Mouse (Mus musculus): ENCODE results near the gene Zfp574. TPM values are rescaled to one million over a fixed set of nuclear protein-coding genes. Genes with fewer than 3 reads are reported as not detected.
A peak's percentile ranks its signal among the peaks of the same experiment; 100 is the strongest.

Gene Zfp574
- polyA plus RNA-seq, 1 experiment from 2014 or later = 38.8 TPM

GRCm38 (mm10) chr7:25076296-25076662 is 3.9 kb downstream of the Zfp574 start:
- H3K4me1 ChIP-seq = peaks cover 34% of the 10 kb centered on the region
- 19% methylated on average over 7 of the region's 7 CpGs for WGBS
- no peak for ATAC-seq (ENCODE audit: insufficient number of reproducible peaks, insufficient read depth, low FRiP score, low TSS enrichment)
- H3K4me2 ChIP-seq (replicated peaks) = peak overlapping the region; percentile 68
- H3K27ac ChIP-seq = peak overlapping the region; percentile 89
- peak overlapping the region; percentile 93 for H3K4me3 ChIP-seq
- peaks cover 22% of the 10 kb centered on the region for H3K36me3 ChIP-seq
- H3K27me3 ChIP-seq = no peaks in the 10 kb centered on the region
- H3K9ac ChIP-seq = peak overlapping the region; percentile 60
- H3K9me3 ChIP-seq = no peaks in the 10 kb centered on the region

GRCm38 (mm10) chr7:25076663-25077413 is 4.5 kb downstream of the Zfp574 start:
- H3K9me3 ChIP-seq = no peaks in the 10 kb centered on the region
- H3K36me3 ChIP-seq = peaks cover 27% of the 10 kb centered on the region
- peak overlapping the region; percentile 97 for H3K27ac ChIP-seq
- peaks cover 31% of the 10 kb centered on the region for H3K4me1 ChIP-seq
- H3K4me2 ChIP-seq (replicated peaks) = peak overlapping the region; percentile 68
- peak; percentile 98 for ATAC-seq (ENCODE audit: insufficient number of reproducible peaks, insufficient read depth, low FRiP score, low TSS enrichment)
- peak overlapping the region; percentile 93 for H3K4me3 ChIP-seq
- peak overlapping the region; percentile 90 for H3K9ac ChIP-seq
- WGBS = under 1% methylated on average over 56 of the region's 56 CpGs
- no peaks in the 10 kb centered on the region for H3K27me3 ChIP-seq

DNA sequence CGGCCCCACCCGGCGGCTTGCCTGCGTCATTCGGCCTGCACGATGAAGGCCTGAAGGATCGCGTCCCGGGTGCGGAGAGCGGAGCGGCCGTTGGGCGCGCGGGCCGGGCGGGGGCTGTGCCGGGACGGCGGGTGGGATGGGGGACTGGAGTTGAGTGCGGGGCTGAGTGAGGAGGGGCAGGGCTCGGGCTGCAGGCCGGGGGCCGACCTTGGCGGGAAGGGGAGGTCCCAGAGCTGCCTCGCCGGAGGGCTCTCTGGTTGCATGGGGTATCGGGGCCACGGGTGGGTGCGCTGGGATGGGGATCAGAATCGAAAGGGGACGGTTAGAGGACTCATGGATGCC is 5.0 kb downstream of the Zfp574 start:
- peak; percentile 39; the same call in 1 of the 2 replicates for ATAC-seq (ENCODE audit: insufficient number of reproducible peaks, insufficient read depth, low FRiP score, low TSS enrichment)
- Histone ChIP-seq H3K9me3 (no peaks in the 10 kb centered on the region), H3K27ac (peak overlapping the region; percentile 97), H3K4me1 (peaks cover 30% of the 10 kb centered on the region), H3K9ac (peak overlapping the region; percentile 90), H3K36me3 (peaks cover 33% of the 10 kb centered on the region), H3K4me2 (replicated peaks) (peak overlapping the region; percentile 68), H3K27me3 (no peaks in the 10 kb centered on the region), H3K4me3 (peak overlapping the region; percentile 93)
- WGBS = 1% methylated on average over 33 of the region's 33 CpGs

DNA sequence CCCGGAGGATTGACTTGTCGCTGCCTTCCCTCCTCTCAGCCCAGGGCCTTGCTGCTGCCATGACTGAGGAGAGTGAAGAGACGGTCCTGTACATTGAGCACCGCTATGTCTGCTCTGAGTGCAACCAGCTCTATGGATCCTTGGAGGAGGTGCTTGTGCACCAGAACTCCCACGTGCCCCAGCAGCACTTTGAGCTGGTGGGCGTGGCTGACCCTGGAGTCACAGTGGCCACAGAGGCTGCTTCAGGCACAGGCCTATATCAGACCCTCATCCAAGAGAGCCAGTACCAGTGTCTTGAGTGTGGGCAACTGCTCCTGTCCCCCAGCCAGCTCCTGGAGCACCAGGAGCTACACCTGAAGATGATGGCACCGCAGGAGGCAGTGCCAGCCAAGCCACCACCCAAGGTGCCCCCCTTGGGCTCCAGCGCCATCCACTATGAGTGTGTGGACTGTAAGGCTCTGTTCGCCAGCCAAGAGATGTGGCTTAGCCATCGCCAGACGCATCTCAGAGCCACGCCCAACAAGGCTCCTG is 7.2 kb downstream of the Zfp574 start:
- no peak for ATAC-seq (ENCODE audit: insufficient number of reproducible peaks, insufficient read depth, low FRiP score, low TSS enrichment)

GRCm38 (mm10) chr7:25080431-25080830 is 8.1 kb downstream of the Zfp574 start:
- H3K9ac ChIP-seq = no peak overlapping the region
- H3K4me1 ChIP-seq = peaks cover 22% of the 10 kb centered on the region
- no peak overlapping the region for H3K27ac ChIP-seq
- no peaks in the 10 kb centered on the region for H3K9me3 ChIP-seq
- no peak for ATAC-seq (ENCODE audit: insufficient number of reproducible peaks, insufficient read depth, low FRiP score, low TSS enrichment)
- peaks cover 63% of the 10 kb centered on the region for H3K36me3 ChIP-seq
- 90% methylated on average over 13 of the region's 13 CpGs for WGBS
- H3K4me3 ChIP-seq = no peak overlapping the region
- H3K4me2 ChIP-seq (replicated peaks) = no peak overlapping the region
- H3K27me3 ChIP-seq = no peaks in the 10 kb centered on the region

More for the DNA sequence above, 7.2 kb downstream of the Zfp574 start:
- Histone ChIP-seq H3K36me3 (peaks cover 55% of the 10 kb centered on the region), H3K4me1 (peaks cover 22% of the 10 kb centered on the region), H3K9me3 (no peaks in the 10 kb centered on the region), H3K27ac (no peak overlapping the region), H3K4me3 (no peak overlapping the region), H3K4me2 (replicated peaks) (no peak overlapping the region), H3K27me3 (no peaks in the 10 kb centered on the region), H3K9ac (no peak overlapping the region)
- 82% methylated on average over 12 of the region's 12 CpGs for WGBS

- peaks cover 70% of the 10 kb centered on the region for H3K36me3 ChIP-seq
- ATAC-seq (ENCODE audit: insufficient number of reproducible peaks, insufficient read depth, low FRiP score, low TSS enrichment) = no peak
Measured at GRCm38 (mm10) chr7:25082510-25082909, 10.1 kb downstream of the Zfp574 start.

DNA sequence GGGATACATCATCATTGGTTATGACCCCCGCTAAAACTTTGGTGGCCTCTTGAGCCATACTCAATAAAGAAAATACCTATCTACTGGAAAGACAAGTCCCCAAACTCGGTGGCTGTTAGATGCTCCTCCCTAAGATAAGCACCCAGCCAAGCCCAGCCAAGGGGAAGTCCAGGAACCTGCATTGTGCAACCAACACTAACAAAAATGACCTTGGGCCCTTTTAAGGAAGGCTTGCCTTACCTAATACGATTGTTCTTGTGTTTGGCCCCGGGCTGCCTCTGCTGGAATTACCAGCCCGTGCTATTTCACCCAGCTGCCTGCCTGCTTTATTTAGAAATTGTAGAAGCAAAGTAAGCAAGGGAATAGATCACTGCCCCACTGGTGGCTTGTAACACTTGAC is 12.3 kb downstream of the Zfp574 start:
- Histone ChIP-seq H3K27ac (no peak overlapping the region), H3K36me3 (peaks cover 64% of the 10 kb centered on the region)

More at GRCm38 (mm10) chr7:25082510-25082909, 10.1 kb downstream of the Zfp574 start:
- Histone ChIP-seq H3K27me3 (no peaks in the 10 kb centered on the region), H3K4me3 (no peak overlapping the region), H3K9ac (no peak overlapping the region), H3K4me1 (peaks cover 19% of the 10 kb centered on the region), H3K4me2 (replicated peaks) (no peak overlapping the region), H3K9me3 (no peaks in the 10 kb centered on the region), H3K27ac (no peak overlapping the region)
- WGBS = 84% methylated on average over 4 of the region's 4 CpGs

DNA sequence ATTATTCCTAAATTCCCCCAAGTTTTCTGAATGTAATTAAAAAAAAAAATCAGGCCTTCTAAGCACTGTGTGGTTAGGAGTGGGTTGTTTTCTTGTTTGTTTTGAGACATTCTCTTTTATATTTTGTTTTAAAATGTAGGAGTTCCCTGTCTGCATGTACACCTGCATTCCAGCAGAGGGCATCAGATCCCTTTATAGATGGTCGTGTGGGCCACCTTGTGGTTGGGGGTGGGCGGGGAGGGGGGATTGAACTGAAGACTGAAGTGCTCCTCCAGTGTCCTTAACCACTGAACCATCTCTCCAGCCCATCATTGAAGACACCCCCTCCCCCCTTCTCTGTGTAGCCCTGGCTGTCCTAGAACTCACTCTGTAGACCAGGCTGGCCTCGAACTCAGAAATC is 14.3 kb downstream of the Zfp574 start:
- no peak overlapping the region for H3K27ac ChIP-seq
- H3K4me2 ChIP-seq (replicated peaks) = no peak overlapping the region
- H3K27me3 ChIP-seq = no peaks in the 10 kb centered on the region
- whole genome bisulfite sequencing = 52% methylated on average over 3 of the region's 3 CpGs
- H3K4me3 ChIP-seq = no peak overlapping the region
- no peak overlapping the region for H3K9ac ChIP-seq
- H3K9me3 ChIP-seq = no peaks in the 10 kb centered on the region
- peaks cover 44% of the 10 kb centered on the region for H3K36me3 ChIP-seq
- H3K4me1 ChIP-seq = peaks cover 25% of the 10 kb centered on the region
- no peak for ATAC-seq (ENCODE audit: insufficient number of reproducible peaks, insufficient read depth, low FRiP score, low TSS enrichment)

More for the DNA sequence above, 12.3 kb downstream of the Zfp574 start:
- H3K9me3 ChIP-seq = no peaks in the 10 kb centered on the region
- H3K4me3 ChIP-seq = no peak overlapping the region
- WGBS = 86% methylated on average over 5 of the region's 5 CpGs
- peaks cover 19% of the 10 kb centered on the region for H3K4me1 ChIP-seq
- H3K27me3 ChIP-seq = no peaks in the 10 kb centered on the region
- no peak overlapping the region for H3K9ac ChIP-seq
- ATAC-seq (ENCODE audit: insufficient number of reproducible peaks, insufficient read depth, low FRiP score, low TSS enrichment) = no peak
- no peak overlapping the region for H3K4me2 ChIP-seq (replicated peaks)

GRCm38 (mm10) chr7:25087256-25087912 is 15.0 kb downstream of the Zfp574 start:
- peaks cover 25% of the 10 kb centered on the region for H3K4me1 ChIP-seq
- H3K4me2 ChIP-seq (replicated peaks) = no peak overlapping the region
- no peak overlapping the region for H3K4me3 ChIP-seq
- H3K27me3 ChIP-seq = no peaks in the 10 kb centered on the region
- H3K36me3 ChIP-seq = peaks cover 37% of the 10 kb centered on the region
- H3K9me3 ChIP-seq = no peaks in the 10 kb centered on the region
- peak; percentile 23; the same call in 1 of the 2 replicates for ATAC-seq (ENCODE audit: insufficient number of reproducible peaks, insufficient read depth, low FRiP score, low TSS enrichment)
- H3K27ac ChIP-seq = peak overlapping the region; percentile 30
- WGBS = 47% methylated on average over 10 of the region's 10 CpGs
- H3K9ac ChIP-seq = no peak overlapping the region

- ATAC-seq (ENCODE audit: insufficient number of reproducible peaks, insufficient read depth, low FRiP score, low TSS enrichment) = no peak
- WGBS = 53% methylated on average over 5 of the region's 5 CpGs
- no peak overlapping the region for H3K27ac ChIP-seq
Measured at GRCm38 (mm10) chr7:25087972-25088371, 15.6 kb downstream of the Zfp574 start.

DNA sequence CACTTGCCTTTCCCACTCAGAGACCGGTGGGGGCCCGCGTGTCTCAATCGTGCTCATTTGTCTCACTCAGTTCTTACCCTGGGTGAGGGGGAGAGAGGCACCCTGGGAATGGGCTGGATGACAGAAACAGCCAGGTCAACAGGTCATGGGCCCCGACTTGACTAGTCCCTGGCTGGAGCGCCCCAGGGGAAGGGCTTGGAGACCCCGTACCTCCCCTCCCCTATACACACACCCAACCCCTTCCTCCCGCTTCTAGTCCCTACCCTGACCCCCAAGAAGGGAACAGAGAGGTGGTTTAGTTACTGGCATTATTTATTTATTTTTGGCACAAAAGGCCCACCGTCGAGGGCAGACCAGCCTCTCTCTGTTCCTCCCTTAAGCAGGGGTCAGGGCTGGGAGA is 16.2 kb downstream of the Zfp574 start:
- peak overlapping the region; percentile 17; the same call in 1 of the 2 replicates for H3K4me2 ChIP-seq (replicated peaks)
- 8% methylated on average over 10 of the region's 10 CpGs for WGBS

More at GRCm38 (mm10) chr7:25087972-25088371, 15.6 kb downstream of the Zfp574 start:
- Histone ChIP-seq H3K4me2 (replicated peaks) (no peak overlapping the region), H3K9me3 (no peaks in the 10 kb centered on the region), H3K4me3 (no peak overlapping the region), H3K9ac (no peak overlapping the region), H3K4me1 (peaks cover 25% of the 10 kb centered on the region), H3K36me3 (peaks cover 31% of the 10 kb centered on the region), H3K27me3 (no peaks in the 10 kb centered on the region)

More for the DNA sequence above, 16.2 kb downstream of the Zfp574 start:
- Histone ChIP-seq H3K9ac (peak overlapping the region; percentile 33; the same call in 1 of the 2 replicates), H3K4me1 (peaks cover 30% of the 10 kb centered on the region), H3K27ac (peak overlapping the region; percentile 57), H3K4me3 (no peak overlapping the region), H3K9me3 (no peaks in the 10 kb centered on the region), H3K27me3 (no peaks in the 10 kb centered on the region), H3K36me3 (peaks cover 25% of the 10 kb centered on the region)
- 0 out of 2 replicates have a peak, but pooled peaks have one; percentile 44 for ATAC-seq (ENCODE audit: insufficient number of reproducible peaks, insufficient read depth, low FRiP score, low TSS enrichment)
